Mouse (Mus musculus) testis, adult 2 months (tissue): ENCODE results near the gene Lpar4.

ENCODE experiments used
- CTCF ChIP-seq: fragments of 200-500 bp; IDR thresholded peaks from 2 replicates; pipeline ENCODE4 v1.5.1; 2012; ENCODE audit warnings: low read depth, mild to moderate bottlenecking, inconsistent platforms, low read length, moderate library complexity; ENCODE audit not compliant: control insufficient read depth, insufficient read depth, insufficient replicate concordance
- POLR2A ChIP-seq: fragments of 200-500 bp; IDR thresholded peaks from 2 replicates; pipeline ENCODE4 v1.6.1; 2012; ENCODE audit warnings: low read depth, mild to moderate bottlenecking, inconsistent platforms, low read length, moderate library complexity; ENCODE audit not compliant: control insufficient read depth

- no peak for TF ChIP-seq POLR2A
- no peak for TF ChIP-seq CTCF
Observed at GRCm38 (mm10) chrX:106950558-106950957, 30.1 kb downstream of the Lpar4 start.
